Mouse (Mus musculus): Measurements from ENCODE around the gene Amz1. TPM values are rescaled to one million over a fixed set of nuclear protein-coding genes. Genes with fewer than 3 reads are reported as not detected.

Amz1 gene
- total RNA-seq (2023), result 10 to 100 TPM in 1 of 2 experiments, 1 to 10 TPM in 1; 7.0 to 10.7 TPM

DNA sequence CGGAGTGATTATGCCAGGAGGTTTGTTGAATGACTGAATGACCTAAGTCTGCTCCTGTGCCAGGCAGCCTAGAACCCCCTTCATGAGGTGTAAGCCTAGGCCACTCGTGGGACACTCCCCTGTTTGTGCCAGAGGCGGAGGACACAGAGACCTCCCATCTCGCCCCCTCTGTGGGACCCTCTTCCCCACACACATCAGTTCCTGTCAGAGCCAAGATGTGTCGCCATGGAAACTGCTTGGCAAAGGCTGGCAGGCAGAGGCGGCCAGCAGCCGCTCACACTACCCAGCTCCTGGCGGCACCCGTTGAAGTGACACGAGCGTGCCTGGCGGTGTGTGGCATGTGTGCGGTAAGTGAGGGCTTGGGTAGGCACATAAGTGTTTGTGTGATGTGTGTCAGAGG lies at the start of gene Amz1:
Gene Amz1, plus strand, starts transcription at position 306 of the 400 bp plus-strand sequence.

DNA sequence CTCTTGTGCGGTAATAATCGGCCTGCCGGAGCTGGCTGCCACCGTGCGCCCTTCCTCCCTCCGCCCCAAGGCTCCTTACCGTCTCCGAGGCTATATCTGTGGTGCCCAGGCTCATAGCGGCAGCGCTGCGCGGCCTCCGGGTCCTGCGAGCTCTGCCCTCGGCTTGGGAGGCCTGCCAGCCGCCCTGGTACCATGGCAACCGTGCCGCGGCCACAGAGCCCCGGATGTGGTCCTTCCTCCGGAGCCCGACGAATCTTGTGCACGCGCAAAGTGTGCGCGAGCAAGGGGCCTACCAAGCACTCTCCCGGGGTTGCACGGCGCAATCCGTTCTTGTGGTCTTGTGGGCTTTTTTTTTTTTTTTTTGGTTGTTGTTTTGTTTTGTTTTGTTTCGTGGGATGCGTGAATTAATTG lies 21.8 kb upstream of the Amz1 start, which contains the start of gene Iqce:
Gene Iqce, minus strand, starts transcription at position 276 of the 411 bp plus-strand sequence.

DNA sequence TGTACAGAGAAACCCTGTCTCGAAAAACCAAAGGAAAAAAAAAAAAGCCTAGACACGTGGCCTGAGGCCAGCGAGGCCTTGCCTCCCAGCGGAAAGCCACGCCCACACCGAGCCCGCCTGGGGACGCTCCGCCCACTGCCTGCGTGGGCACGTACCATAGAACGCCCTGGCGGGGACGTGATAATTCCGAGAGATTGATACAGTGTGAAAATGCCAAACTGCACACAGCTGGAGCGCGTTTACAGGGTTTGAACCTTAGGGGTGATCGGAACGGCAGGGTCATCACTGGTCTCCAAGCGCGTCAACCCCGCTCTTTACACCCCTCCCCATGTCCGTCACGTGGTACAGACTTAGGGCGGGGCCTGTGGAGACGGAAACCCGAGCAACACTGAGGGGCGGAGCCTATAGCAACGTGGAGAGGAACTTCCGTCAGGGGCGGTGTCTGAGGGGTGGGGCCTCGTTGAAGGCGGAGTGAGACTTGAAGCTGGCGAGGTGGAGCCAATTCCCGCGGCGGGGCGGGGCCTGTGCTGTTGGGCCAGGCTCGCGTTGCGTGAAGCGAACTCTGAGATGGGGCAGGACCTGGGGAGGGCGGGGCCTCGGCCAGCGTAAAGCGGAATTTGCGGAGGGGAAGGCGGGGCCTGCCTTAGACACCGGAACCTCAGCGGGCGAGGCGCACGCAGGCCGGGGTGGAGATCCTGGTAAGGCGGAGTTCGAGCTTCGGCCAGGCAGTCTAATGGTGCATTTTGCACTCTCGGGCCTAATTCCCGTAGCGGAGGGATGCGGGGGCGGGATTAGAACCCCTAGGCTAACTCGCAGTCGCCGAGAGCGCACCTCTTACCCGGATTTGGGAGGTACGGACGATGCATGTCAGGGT lies 19.3 kb upstream of the Amz1 start, which contains the start of gene Brat1:
Gene Brat1, plus strand, starts transcription at position 634 of the 874 bp plus-strand sequence.

Other genes with a start within 250 kb of the Amz1 start
- 10 to 100 TPM; 21.5 to 23.4 TPM for gene Chst12, start 218.6 kb upstream of the Amz1 start, total RNA-seq (2023)
- gene Grifin, start 159.1 kb upstream of the Amz1 start, total RNA-seq (2023), result not detected
- gene Lfng, start 116.8 kb upstream of the Amz1 start, total RNA-seq (2023), result 10 to 100 TPM; 38.0 to 46.6 TPM
- gene Ttyh3, start 75.1 kb upstream of the Amz1 start, total RNA-seq (2023), result 100 to 1,000 TPM; 125 to 128 TPM
- 10 to 100 TPM; 34.1 to 34.6 TPM for gene Iqce, start 21.7 kb upstream of the Amz1 start, total RNA-seq (2023)
- gene Brat1, start 19.1 kb upstream of the Amz1 start, total RNA-seq (2023), result 10 to 100 TPM; 25.8 to 33.4 TPM
- 10 to 100 TPM; 22.3 to 25.4 TPM for gene Gna12, start 106.3 kb downstream of the Amz1 start, total RNA-seq (2023)

Data from B cell, adult 67 days (primary cell).